Mouse (Mus musculus) liver, postnatal 0 days (tissue): ENCODE data around the gene Ndufa12. TPM values are rescaled to one million over a fixed set of nuclear protein-coding genes. Genes with fewer than 3 reads are reported as not detected.

ENCODE experiments used
- ATAC-seq: fragments of 200-750 bp; cut with Nextera tagmentation; 2 replicates; pipeline ENCODE4 v1.8.0; 2017; ENCODE audit warnings: mild to moderate bottlenecking, moderate library complexity
- DNase-seq: peaks from one replicate; pipeline ENCODE4 v3.0.0-alpha.2; 2016
- H3K27ac ChIP-seq: fragments of 300-500 bp; sonication (generic); 2 replicates; pipeline ENCODE4 v1.5.1; 2014; ENCODE audit warnings: antibody characterized with exemption, moderate library complexity, mild to moderate bottlenecking, low read depth
- H3K27me3 ChIP-seq: fragments of 300-500 bp; sonication (generic); 2 replicates; pipeline ENCODE4 v1.6.1; 2014; ENCODE audit warnings: low read length, control low read depth, mixed read lengths; ENCODE audit not compliant: insufficient read depth
- H3K36me3 ChIP-seq: fragments of 300-500 bp; sonication (generic); replicated peaks from 2 replicates; pipeline ENCODE4 v1.6.1; 2014; ENCODE audit warnings: mild to moderate bottlenecking, control low read depth, low read length, moderate library complexity, mixed read lengths; ENCODE audit not compliant: insufficient read depth
- H3K4me1 ChIP-seq: fragments of 300-500 bp; sonication (generic); 2 replicates; pipeline ENCODE4 v1.6.1; 2014; ENCODE audit warnings: antibody characterized with exemption, mild to moderate bottlenecking, control low read depth; ENCODE audit not compliant: insufficient read depth
- H3K4me2 ChIP-seq: fragments of 300-500 bp; sonication (generic); 2 replicates; pipeline ENCODE4 v1.6.1; 2014; ENCODE audit warnings: low read depth, mild to moderate bottlenecking, low read length, moderate library complexity, mixed read lengths
- H3K4me3 ChIP-seq: fragments of 300-500 bp; sonication (generic); 2 replicates; pipeline ENCODE4 v1.5.1; 2014; ENCODE audit warnings: low read depth, low read length
- H3K9ac ChIP-seq: fragments of 300-500 bp; sonication (generic); replicated peaks from 2 replicates; pipeline ENCODE4 v1.6.1; 2014; ENCODE audit warnings: mild to moderate bottlenecking, moderate library complexity
- H3K9me3 ChIP-seq: fragments of 300-500 bp; sonication (generic); 2 replicates; pipeline ENCODE4 v1.6.1; 2016; ENCODE audit warnings: mild to moderate bottlenecking, control low read depth, low read length, mixed read lengths
- CTCF ChIP-seq: sonication (generic); IDR thresholded peaks from 2 replicates; pipeline ENCODE4 v1.5.1; 2016; ENCODE audit warnings: antibody characterized with exemption, low read depth
- EP300 ChIP-seq: IDR thresholded peaks from 2 replicates; pipeline ENCODE4 v1.6.1; 2016; ENCODE audit warnings: antibody characterized with exemption, low read depth, mild to moderate bottlenecking
- WGBS: fragments of 180-500 bp; shearing (Covaris S2); extraction: QIAGEN DNeasy Blood & Tissue Kit; methylation state at CpG from one replicate; pipeline ENCODE4 v1.1.7; 2014; ENCODE audit not compliant: insufficient replicate concordance; 5-methylcytosine and 5-hydroxymethylcytosine counted together
- polyA plus RNA-seq: library from polyadenylated mRNA; unstranded; fragments of >200 nt; fragmentation: Nextera tagmentation; extraction: Ambion mirVana; gene quantifications from 2 replicates; pipeline ENCODE4 v1.2.1, GENCODE M21; 2015

Ndufa12 gene
- polyA plus RNA-seq, 1 experiment from 2014 or later = 312 TPM

DNA sequence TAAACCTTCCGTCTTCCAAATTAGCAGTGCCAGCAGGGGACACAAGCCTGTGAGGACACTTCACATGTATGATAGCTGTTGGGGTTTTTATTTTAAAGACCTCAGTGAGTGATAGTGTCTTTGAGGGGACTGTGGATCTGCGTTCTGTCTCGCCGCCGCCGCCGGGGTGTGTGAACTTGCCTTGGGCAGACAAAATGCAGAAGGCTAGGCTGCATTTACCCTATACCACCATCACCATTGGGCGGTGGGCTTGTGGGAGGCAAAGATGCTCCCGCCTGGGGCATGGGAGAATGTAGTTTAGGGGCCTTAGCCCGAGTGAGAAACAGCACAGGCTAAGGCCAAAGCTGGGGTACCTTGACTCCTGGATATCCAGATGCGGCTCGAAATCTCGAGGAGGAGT lies 64.1 kb downstream of the Ndufa12 start:
- Histone ChIP-seq H3K27ac (no peak overlapping the region), H3K4me1 (no peaks in the 10 kb centered on the region), H3K4me2 (no peak overlapping the region), H3K9ac (no peak overlapping the region), H3K36me3 (no peaks in the 10 kb centered on the region), H3K4me3 (no peak overlapping the region), H3K9me3 (no peaks in the 10 kb centered on the region), H3K27me3 (no peaks in the 10 kb centered on the region)
- no peak for DNase-seq
- ATAC-seq = no peak
- TF ChIP-seq EP300 = no peak
- no peak for TF ChIP-seq CTCF
- 84% methylated on average over 13 of the region's 13 CpGs for WGBS

DNA sequence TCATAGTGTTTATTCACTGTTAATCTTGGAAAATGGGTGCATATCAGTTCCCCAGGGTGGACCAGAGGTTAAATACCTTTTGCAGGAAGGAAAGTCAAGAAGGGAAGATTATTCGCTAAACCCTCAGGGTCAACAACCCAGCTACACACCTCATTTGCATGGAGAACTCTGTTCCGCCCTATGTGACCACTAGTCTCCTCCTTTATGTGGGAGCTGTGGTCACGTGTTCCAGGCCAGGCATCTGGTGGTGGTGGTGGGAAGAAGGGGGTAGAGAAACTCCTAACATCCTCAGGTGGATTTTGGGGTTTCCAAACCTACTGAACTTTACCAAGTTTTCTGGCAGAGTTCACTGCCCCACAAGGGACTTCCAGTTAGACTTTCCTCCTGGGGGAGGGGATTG lies 64.7 kb downstream of the Ndufa12 start:
- no peak for DNase-seq
- WGBS = 62% methylated on average over 3 of the region's 3 CpGs
- Histone ChIP-seq H3K4me2 (no peak overlapping the region), H3K36me3 (no peaks in the 10 kb centered on the region), H3K9ac (no peak overlapping the region), H3K4me3 (no peak overlapping the region), H3K27me3 (no peaks in the 10 kb centered on the region), H3K4me1 (no peaks in the 10 kb centered on the region), H3K9me3 (no peaks in the 10 kb centered on the region), H3K27ac (no peak overlapping the region)
- TF ChIP-seq EP300 (no peak), CTCF (no peak)
- no peak for ATAC-seq

DNA sequence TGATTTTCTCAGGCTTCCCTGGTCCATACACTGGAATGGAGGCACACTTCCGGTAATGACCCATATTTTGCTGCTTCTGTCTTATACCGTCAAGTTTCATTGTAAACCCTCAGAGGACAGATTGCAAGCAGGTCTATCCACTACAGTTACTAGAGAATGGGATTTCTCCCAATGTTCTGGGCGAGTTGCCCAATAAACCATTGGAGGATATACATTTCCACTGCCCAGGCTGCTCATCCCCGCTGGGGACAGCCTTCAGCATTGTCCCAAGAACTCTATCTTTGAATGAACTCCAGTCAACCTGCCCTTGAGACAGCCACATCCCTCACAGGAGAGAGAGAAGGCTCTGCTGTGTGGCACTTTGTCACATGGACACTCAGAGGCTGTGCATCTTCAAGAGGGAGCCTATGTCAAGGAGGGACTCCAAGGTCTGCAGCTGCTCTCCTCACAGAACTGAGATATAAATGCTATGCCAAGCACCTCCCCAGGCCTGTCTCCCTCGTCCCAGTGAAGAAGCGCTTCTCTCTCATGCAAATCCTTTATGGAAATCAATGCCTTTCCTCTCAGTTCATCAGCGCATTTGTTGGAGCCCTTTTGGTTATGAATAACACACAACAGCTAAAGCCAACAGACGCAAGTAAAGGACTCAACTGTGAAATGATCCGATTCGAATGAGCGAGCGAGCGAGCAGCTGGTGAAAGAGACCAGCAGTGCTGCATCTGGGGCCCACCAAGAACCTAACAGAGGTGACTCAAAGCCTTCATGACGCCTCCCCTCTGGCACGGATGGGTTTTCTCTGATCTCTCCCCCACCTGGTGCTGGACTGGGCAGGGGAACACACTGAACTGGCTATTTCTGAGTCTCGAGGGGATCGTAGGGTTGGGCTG lies 67.4 kb downstream of the Ndufa12 start:
- H3K27me3 ChIP-seq = no peaks in the 10 kb centered on the region
- WGBS = 71% methylated on average over 17 of the region's 17 CpGs

More for the DNA sequence above, 67.4 kb downstream of the Ndufa12 start:
- no peaks in the 10 kb centered on the region for H3K4me1 ChIP-seq
- DNase-seq (no peak), ATAC-seq (no peak)
- H3K9ac ChIP-seq = no peak overlapping the region
- TF ChIP-seq CTCF (no peak), EP300 (no peak)
- H3K36me3 ChIP-seq = no peaks in the 10 kb centered on the region
- H3K9me3 ChIP-seq = no peaks in the 10 kb centered on the region
- no peak overlapping the region for H3K27ac ChIP-seq
- H3K4me3 ChIP-seq = no peak overlapping the region
- no peak overlapping the region for H3K4me2 ChIP-seq

Other genes starting within 250 kb of the Ndufa12 start
- 8.6 TPM in 2 replicates for gene Vezt, start 162.9 kb upstream of the Ndufa12 start, polyA plus RNA-seq
- gene Fgd6, start 162.7 kb upstream of the Ndufa12 start, polyA plus RNA-seq = 2.4 TPM in 2 replicates
- 2.4 and 2.9 TPM in 2 replicates for gene Nr2c1, start 50.7 kb upstream of the Ndufa12 start, polyA plus RNA-seq
- gene Gm4792, start 100.0 kb downstream of the Ndufa12 start, polyA plus RNA-seq = not detected in 2 replicates
- 6.3 and 6.6 TPM in 2 replicates for gene Tmcc3, start 113.2 kb downstream of the Ndufa12 start, polyA plus RNA-seq